In genomic region chr7:36778456-36778855, GRCm38 (mm10) we compare ENCODE assay signal across 18 mouse cellular contexts.
DNase-seq lines count a peak whose midpoint lies in the region; ATAC-seq and TF ChIP-seq lines count a peak whose summit lies in the region.
"Had no signal": no experiment of that assay in that cellular context is flagged by ENCODE, and none has a peak within 500 bp of the region (broad histone marks: within the 10 kb centered on the region; RNA-seq: fewer than 3 reads in every experiment).

No protein-coding gene starts in this region.

- peak; percentile 15 for DNase-seq in brain, embryonic 14.5 days (ENCODE audit: low read depth)
- DNase-seq in retina, embryonic 14.5 days (ENCODE audit: low spot score) = peak; percentile 71
- peak; percentile 67 for DNase-seq in retina, postnatal 1 day
- DNase-seq in urinary bladder, adult 2 months (ENCODE audit: low spot score) = no peak
- DNase-seq: adrenal gland, postnatal 10 days; adrenal gland, postnatal 25 days; B cell, adult 2 months; cerebellum, adult 11 months; cerebellum, adult 11-12 months; cerebellum, adult 18-20 months; cerebellum, adult 2 months had no signal

- no peak overlapping the region for H3K9ac ChIP-seq in kidney, embryonic 15.5 days

- no peaks in the 10 kb centered on the region for H3K9me3 ChIP-seq in kidney, embryonic 15.5 days (replicated peaks)

- no peak for ATAC-seq in kidney, embryonic 15.5 days (replicated peaks; ENCODE audit: low FRiP score)
- no peak for ATAC-seq in megakaryocyte progenitor cell, adult 5-6 weeks (replicated peaks; ENCODE audit: poor library complexity)
- ATAC-seq: activated CD4-positive, CD25-positive, alpha-beta regulatory T cell, adult 4 months; CD4-positive, CD25-positive, alpha-beta regulatory T cell, adult 4 months; Patski had no signal

- H3K4me2 ChIP-seq in kidney, embryonic 15.5 days = no peak overlapping the region

- TF ChIP-seq POLR2A in brain, embryonic 14.5 days (IDR thresholded peaks at IDR 0.05; ENCODE audit: borderline replicate concordance, extremely low read depth, insufficient read depth, insufficient read length, poor library complexity, severe bottlenecking) = no peak

- 75% methylated on average over 11 of the region's 11 CpGs for WGBS in kidney, embryonic 15.5 days

- H3K36me3 ChIP-seq in kidney, embryonic 15.5 days = no peaks in the 10 kb centered on the region
- H3K36me3 ChIP-seq: G1E had no signal

- no peak for TF ChIP-seq CTCF in brain, embryonic 14.5 days (IDR thresholded peaks at IDR 0.05; ENCODE audit: borderline replicate concordance, extremely low read depth, insufficient read depth, insufficient read length)

- no peak overlapping the region for H3K27ac ChIP-seq in kidney, embryonic 15.5 days

- no peaks in the 10 kb centered on the region for H3K4me1 ChIP-seq in kidney, embryonic 15.5 days

- H3K27me3 ChIP-seq in kidney, embryonic 15.5 days = no peaks in the 10 kb centered on the region
- H3K27me3 ChIP-seq: CH12.LX, Patski had no signal

- no peak overlapping the region for H3K4me3 ChIP-seq in kidney, embryonic 15.5 days (replicated peaks)
